Mouse (Mus musculus) intestine, embryonic 16.5 days (tissue): ENCODE measurements at regions not wholly inside any gene's neighbourhood (a gene's known extent, or its start where the extent isn't known, plus 50 kb on each side); places are given as distances from the start of the nearest gene placed in this dataset.

ENCODE experiments used
- ATAC-seq: fragments of 200-750 bp; cut with Nextera tagmentation; 2 replicates; pipeline ENCODE4 v1.8.0; 2017; ENCODE audit warnings: moderate TSS enrichment, moderate library complexity
- H3K27ac ChIP-seq: fragments of 300-500 bp; sonication (generic); 2 replicates; pipeline ENCODE4 v1.5.1; 2014; ENCODE audit warnings: mild to moderate bottlenecking, low read length
- H3K27me3 ChIP-seq: fragments of 300-500 bp; sonication (generic); replicated peaks from 2 replicates; pipeline ENCODE4 v1.6.1; 2014; ENCODE audit warnings: low read length, control low read depth, mixed read lengths; ENCODE audit not compliant: control insufficient read depth, insufficient read depth
- H3K36me3 ChIP-seq: fragments of 300-500 bp; sonication (generic); 2 replicates; pipeline ENCODE4 v1.6.1; 2014; ENCODE audit warnings: low read length, control low read depth; ENCODE audit not compliant: control insufficient read depth, insufficient read depth
- H3K4me1 ChIP-seq: fragments of 300-500 bp; sonication (generic); 2 replicates; pipeline ENCODE4 v1.6.1; 2014; ENCODE audit warnings: low read length, control low read depth, mixed read lengths; ENCODE audit not compliant: control insufficient read depth, insufficient read depth
- H3K4me2 ChIP-seq: fragments of 300-500 bp; sonication (generic); 2 replicates; pipeline ENCODE4 v1.6.1; 2014; ENCODE audit warnings: low read depth, low read length, control low read depth
- H3K4me3 ChIP-seq: fragments of 300-500 bp; sonication (generic); 2 replicates; pipeline ENCODE4 v1.5.1; 2014; ENCODE audit warnings: mild to moderate bottlenecking, low read length
- H3K9ac ChIP-seq: fragments of 300-500 bp; sonication (generic); 2 replicates; pipeline ENCODE4 v1.6.1; 2014; ENCODE audit warnings: low read depth, low read length
- H3K9me3 ChIP-seq: fragments of 300-500 bp; sonication (generic); 2 replicates; pipeline ENCODE4 v1.6.1; 2016; ENCODE audit warnings: low read length, control low read depth; ENCODE audit not compliant: control insufficient read depth
- WGBS: fragments of 180-500 bp; shearing (Covaris S2); extraction: QIAGEN DNeasy Blood & Tissue Kit; methylation state at CpG from one replicate; pipeline ENCODE4 v1.1.7; 2014; 5-methylcytosine and 5-hydroxymethylcytosine counted together

DNA sequence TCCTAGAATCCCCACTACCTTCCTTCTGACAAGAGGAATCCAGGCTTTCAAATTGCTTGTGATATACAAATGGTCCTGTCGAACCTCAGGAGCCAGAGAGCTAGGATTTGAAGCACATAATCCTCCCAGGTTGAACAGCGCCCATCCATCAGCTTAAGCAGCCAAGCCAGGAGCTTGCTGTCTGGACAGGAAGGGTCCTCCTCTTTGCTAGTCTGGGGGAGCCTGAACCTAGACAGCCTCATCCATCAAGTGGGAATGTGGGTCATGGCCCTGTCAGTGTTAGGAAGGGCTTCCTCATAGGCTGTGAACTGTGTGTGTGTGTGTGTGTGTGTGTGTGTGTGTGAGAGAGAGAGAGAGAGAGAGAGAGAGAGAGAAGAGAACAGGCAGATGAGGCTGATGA lies 345.8 kb downstream of the Tcerg1l start:
- 44% methylated on average over 2 of the region's 2 CpGs for WGBS
- H3K4me1 ChIP-seq, result no peaks in the 10 kb centered on the region
- no peak overlapping the region for H3K9ac ChIP-seq
- no peaks in the 10 kb centered on the region for H3K9me3 ChIP-seq
- H3K27ac ChIP-seq, result no peak overlapping the region
- no peak overlapping the region for H3K4me3 ChIP-seq
- H3K36me3 ChIP-seq, result no peaks in the 10 kb centered on the region
- no peak overlapping the region for H3K4me2 ChIP-seq
- ATAC-seq, result no peak
- no peaks in the 10 kb centered on the region for H3K27me3 ChIP-seq

- no peak overlapping the region for H3K4me3 ChIP-seq
Observed at GRCm38 (mm10) chr7:138054756-138055155, 342.8 kb downstream of the Tcerg1l start.

DNA sequence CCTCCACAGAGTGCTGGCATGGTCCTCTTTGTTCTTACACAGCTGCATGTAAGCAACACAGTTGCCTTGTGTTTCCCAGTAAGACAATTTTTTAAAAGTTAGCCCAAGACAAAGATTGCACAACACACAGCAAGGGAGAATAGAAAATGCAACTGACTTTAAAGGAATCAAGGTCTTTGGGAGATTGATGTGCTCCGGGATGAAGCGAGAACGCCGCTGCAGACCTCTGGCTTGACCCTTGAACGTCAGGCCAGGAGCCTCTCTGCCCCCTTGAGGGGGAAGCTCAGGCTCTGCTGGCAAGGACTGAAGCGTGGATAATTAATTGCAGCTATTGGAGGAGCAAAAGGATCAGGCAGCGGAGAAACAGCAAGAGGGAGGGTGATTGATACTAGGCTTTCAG lies 336.4 kb downstream of the Tcerg1l start:
- Histone ChIP-seq H3K4me2 (no peak overlapping the region), H3K4me1 (no peaks in the 10 kb centered on the region), H3K27me3 (no peaks in the 10 kb centered on the region), H3K27ac (no peak overlapping the region), H3K4me3 (no peak overlapping the region), H3K36me3 (no peaks in the 10 kb centered on the region), H3K9ac (no peak overlapping the region), H3K9me3 (no peaks in the 10 kb centered on the region)
- no peak for ATAC-seq
- 30% methylated on average over 7 of the region's 7 CpGs for WGBS

More at GRCm38 (mm10) chr7:138054756-138055155, 342.8 kb downstream of the Tcerg1l start:
- ATAC-seq, result no peak
- no peaks in the 10 kb centered on the region for H3K9me3 ChIP-seq
- no peak overlapping the region for H3K4me2 ChIP-seq
- no peaks in the 10 kb centered on the region for H3K4me1 ChIP-seq
- 69% methylated on average over 8 of the region's 8 CpGs for WGBS
- no peaks in the 10 kb centered on the region for H3K36me3 ChIP-seq
- H3K27ac ChIP-seq, result no peak overlapping the region
- H3K9ac ChIP-seq, result no peak overlapping the region
- H3K27me3 ChIP-seq, result no peaks in the 10 kb centered on the region

DNA sequence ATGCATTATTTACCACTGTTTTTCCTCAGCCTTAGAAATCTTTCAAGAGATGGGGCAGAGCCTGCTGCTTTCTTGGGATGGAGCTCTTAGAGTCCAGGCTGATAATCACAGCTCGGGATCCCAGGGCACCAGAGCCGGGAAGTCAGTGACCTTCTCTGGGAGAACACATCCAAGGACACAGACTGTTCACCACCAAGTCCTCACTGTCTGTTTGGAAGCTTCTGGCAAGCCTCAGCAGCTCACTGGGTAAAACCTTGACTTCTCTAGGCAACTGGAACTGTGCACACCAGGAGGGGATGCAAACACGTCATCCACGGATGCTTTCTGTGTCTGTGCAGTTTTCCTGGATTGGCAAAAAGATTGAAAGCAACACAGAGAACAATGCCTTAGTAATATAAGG lies 330.6 kb downstream of the Tcerg1l start:
- ATAC-seq, result no peak
- H3K27ac ChIP-seq, result no peak overlapping the region
- H3K4me2 ChIP-seq, result no peak overlapping the region
- no peak overlapping the region for H3K9ac ChIP-seq
- no peak overlapping the region for H3K4me3 ChIP-seq
- no peaks in the 10 kb centered on the region for H3K9me3 ChIP-seq
- H3K4me1 ChIP-seq, result no peaks in the 10 kb centered on the region
- H3K27me3 ChIP-seq, result no peaks in the 10 kb centered on the region
- no peaks in the 10 kb centered on the region for H3K36me3 ChIP-seq
- WGBS, result 68% methylated on average over 4 of the region's 4 CpGs

GRCm38 (mm10) chr7:138075231-138075630 lies 322.3 kb downstream of the Tcerg1l start:
- Histone ChIP-seq H3K4me3 (no peak overlapping the region), H3K4me1 (no peaks in the 10 kb centered on the region), H3K9me3 (no peaks in the 10 kb centered on the region), H3K27ac (no peak overlapping the region), H3K27me3 (no peaks in the 10 kb centered on the region), H3K4me2 (no peak overlapping the region), H3K9ac (no peak overlapping the region), H3K36me3 (no peaks in the 10 kb centered on the region)
- no peak for ATAC-seq
- 56% methylated on average over 3 of the region's 3 CpGs for WGBS

DNA sequence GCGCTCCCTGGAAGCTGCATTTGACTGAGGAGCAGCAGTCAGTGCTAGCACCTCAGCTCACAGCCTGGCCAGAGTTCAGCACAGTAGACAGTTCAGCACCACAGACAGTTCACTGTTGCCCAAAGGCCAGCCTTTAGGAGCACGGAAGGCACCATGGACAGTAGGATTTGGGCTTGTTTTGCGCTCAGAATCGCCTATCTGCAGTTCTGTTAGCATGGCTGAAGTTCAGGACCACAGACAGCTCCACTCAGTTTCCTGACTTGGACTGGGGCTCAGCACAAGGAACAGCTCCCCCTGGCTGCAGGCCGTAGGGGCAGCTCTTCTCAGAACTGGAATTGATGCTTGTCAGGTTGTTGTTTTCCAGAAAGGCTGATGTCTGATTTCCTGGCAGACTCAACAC lies 313.6 kb downstream of the Tcerg1l start:
- H3K27ac ChIP-seq, result no peak overlapping the region
- H3K9ac ChIP-seq, result no peak overlapping the region
- H3K36me3 ChIP-seq, result no peaks in the 10 kb centered on the region
- H3K9me3 ChIP-seq, result no peaks in the 10 kb centered on the region
- ATAC-seq, result peak; percentile 65
- WGBS, result 15% methylated on average over 5 of the region's 5 CpGs
- no peak overlapping the region for H3K4me3 ChIP-seq
- no peaks in the 10 kb centered on the region for H3K27me3 ChIP-seq
- H3K4me2 ChIP-seq, result no peak overlapping the region
- H3K4me1 ChIP-seq, result no peaks in the 10 kb centered on the region

GRCm38 (mm10) chr7:138107471-138108210 lies 289.9 kb downstream of the Tcerg1l start:
- Histone ChIP-seq H3K36me3 (no peaks in the 10 kb centered on the region), H3K4me1 (no peaks in the 10 kb centered on the region), H3K9me3 (no peaks in the 10 kb centered on the region), H3K4me2 (no peak overlapping the region), H3K4me3 (no peak overlapping the region), H3K9ac (no peak overlapping the region), H3K27ac (no peak overlapping the region), H3K27me3 (no peaks in the 10 kb centered on the region)
- no peak for ATAC-seq
- 66% methylated on average over 7 of the region's 7 CpGs for WGBS

- ATAC-seq, result no peak
- H3K4me3 ChIP-seq, result no peak overlapping the region
- no peak overlapping the region for H3K4me2 ChIP-seq
- H3K27ac ChIP-seq, result no peak overlapping the region
- no peaks in the 10 kb centered on the region for H3K9me3 ChIP-seq
- WGBS, result 32% methylated on average over 4 of the region's 4 CpGs
- H3K27me3 ChIP-seq, result no peaks in the 10 kb centered on the region
- H3K36me3 ChIP-seq, result no peaks in the 10 kb centered on the region
- no peak overlapping the region for H3K9ac ChIP-seq
- no peaks in the 10 kb centered on the region for H3K4me1 ChIP-seq
Observed at GRCm38 (mm10) chr7:138121497-138121896, 276.0 kb downstream of the Tcerg1l start.

- H3K36me3 ChIP-seq, result no peaks in the 10 kb centered on the region
- no peak for ATAC-seq
- H3K4me3 ChIP-seq, result no peak overlapping the region
- no peak overlapping the region for H3K9ac ChIP-seq
- no peak overlapping the region for H3K4me2 ChIP-seq
- no peak overlapping the region for H3K27ac ChIP-seq
- H3K4me1 ChIP-seq, result no peaks in the 10 kb centered on the region
- WGBS, result 39% methylated on average over 2 of the region's 2 CpGs
- H3K27me3 ChIP-seq, result no peaks in the 10 kb centered on the region
- H3K9me3 ChIP-seq, result no peaks in the 10 kb centered on the region
Observed at GRCm38 (mm10) chr7:138129701-138130100, 267.8 kb downstream of the Tcerg1l start.

GRCm38 (mm10) chr7:138133427-138133826 lies 264.1 kb downstream of the Tcerg1l start:
- Histone ChIP-seq H3K27me3 (no peaks in the 10 kb centered on the region), H3K9me3 (no peaks in the 10 kb centered on the region), H3K27ac (no peak overlapping the region), H3K4me3 (no peak overlapping the region), H3K4me1 (no peaks in the 10 kb centered on the region), H3K9ac (no peak overlapping the region), H3K4me2 (no peak overlapping the region), H3K36me3 (no peaks in the 10 kb centered on the region)
- 89% methylated on average over 6 of the region's 6 CpGs for WGBS
- no peak for ATAC-seq
